Mouse (Mus musculus): ENCODE measurements around the gene Cdk7.
A peak's percentile ranks its signal among the peaks of the same experiment; 100 is the strongest.
"Not testable (repeated sequence)": the region's sequence is repeated elsewhere in the genome, so short reads cannot be mapped to it uniquely, and the experiment has no call there.

The Cdk7 gene

GRCm38 (mm10) chr13:100730861-100731176 lies at the start of gene Cdk7:
Gene Cdk7, minus strand, starts transcription at chr13:100730939.
- DNase-seq (ENCODE audit: low read depth, low spot score): peak; percentile 97

- DNase-seq (ENCODE audit: low read depth, low spot score): no peak
These were observed 46.8 kb upstream of the Cdk7 start for GRCm38 (mm10) chr13:100777491-100777890.

GRCm38 (mm10) chr13:100776710-100777109 lies 46.0 kb upstream of the Cdk7 start:
- no peak for DNase-seq (ENCODE audit: low read depth, low spot score)

- no peak for DNase-seq (ENCODE audit: low read depth, low spot score)
These were observed 45.3 kb upstream of the Cdk7 start for GRCm38 (mm10) chr13:100776056-100776419.

GRCm38 (mm10) chr13:100775252-100776055 lies 44.7 kb upstream of the Cdk7 start, which contains the start of gene Cenph:
Gene Cenph, minus strand, starts transcription at chr13:100775899.
- DNase-seq (ENCODE audit: low read depth, low spot score): peak; percentile 86

- no peak for DNase-seq (ENCODE audit: low read depth, low spot score)
These were observed 44.0 kb upstream of the Cdk7 start for GRCm38 (mm10) chr13:100774704-100775103.

GRCm38 (mm10) chr13:100755329-100755728 lies 24.6 kb upstream of the Cdk7 start:
- DNase-seq (ENCODE audit: low read depth, low spot score): no peak

GRCm38 (mm10) chr13:100754186-100754585 lies 23.4 kb upstream of the Cdk7 start:
- no peak for DNase-seq (ENCODE audit: low read depth, low spot score)

- DNase-seq (ENCODE audit: low read depth, low spot score): no peak
These were observed 22.3 kb upstream of the Cdk7 start for GRCm38 (mm10) chr13:100753011-100753410.

- no peak for DNase-seq (ENCODE audit: low read depth, low spot score)
These were observed 21.8 kb upstream of the Cdk7 start for GRCm38 (mm10) chr13:100752529-100752928.

- DNase-seq (ENCODE audit: low read depth, low spot score): no peak
These were observed 20.7 kb upstream of the Cdk7 start for GRCm38 (mm10) chr13:100751402-100751801.

GRCm38 (mm10) chr13:100750799-100751198 lies 20.1 kb upstream of the Cdk7 start:
- no peak for DNase-seq (ENCODE audit: low read depth, low spot score)

GRCm38 (mm10) chr13:100748638-100749037 lies 17.9 kb upstream of the Cdk7 start:
- DNase-seq (ENCODE audit: low read depth, low spot score): peak; percentile 83

- no peak for DNase-seq (ENCODE audit: low read depth, low spot score)
These were observed 15.4 kb upstream of the Cdk7 start for GRCm38 (mm10) chr13:100746090-100746489.

GRCm38 (mm10) chr13:100744036-100744744 lies 13.5 kb upstream of the Cdk7 start, which contains the start of gene Mrps36:
Gene Mrps36, minus strand, starts transcription at chr13:100744659.
- DNase-seq (ENCODE audit: low read depth, low spot score): peak; percentile 95

GRCm38 (mm10) chr13:100743346-100744035 lies 12.8 kb upstream of the Cdk7 start:
- DNase-seq (ENCODE audit: low read depth, low spot score): no peak

GRCm38 (mm10) chr13:100742831-100743230 lies 12.1 kb upstream of the Cdk7 start:
- DNase-seq (ENCODE audit: low read depth, low spot score): no peak

- no peak for DNase-seq (ENCODE audit: low read depth, low spot score)
These were observed 2.0 kb upstream of the Cdk7 start for GRCm38 (mm10) chr13:100732756-100733155.

- DNase-seq (ENCODE audit: low read depth, low spot score): not testable (repeated sequence)
These were observed 815 bp upstream of the Cdk7 start for GRCm38 (mm10) chr13:100731462-100732046.

- DNase-seq (ENCODE audit: low read depth, low spot score): no peak
These were observed 432 bp downstream of the Cdk7 start for GRCm38 (mm10) chr13:100730153-100730860.

- peak; percentile 69 for DNase-seq (ENCODE audit: low read depth, low spot score)
These were observed 2.2 kb downstream of the Cdk7 start for GRCm38 (mm10) chr13:100728530-100728929.
